Mouse (Mus musculus): ENCODE measurements around the gene Krt20. TPM values are rescaled to one million over a fixed set of nuclear protein-coding genes. Genes with fewer than 3 reads are reported as not detected.

The Krt20 gene
- polyA plus RNA-seq, 1 experiment from 2014 or later: 0.09 TPM

DNA sequence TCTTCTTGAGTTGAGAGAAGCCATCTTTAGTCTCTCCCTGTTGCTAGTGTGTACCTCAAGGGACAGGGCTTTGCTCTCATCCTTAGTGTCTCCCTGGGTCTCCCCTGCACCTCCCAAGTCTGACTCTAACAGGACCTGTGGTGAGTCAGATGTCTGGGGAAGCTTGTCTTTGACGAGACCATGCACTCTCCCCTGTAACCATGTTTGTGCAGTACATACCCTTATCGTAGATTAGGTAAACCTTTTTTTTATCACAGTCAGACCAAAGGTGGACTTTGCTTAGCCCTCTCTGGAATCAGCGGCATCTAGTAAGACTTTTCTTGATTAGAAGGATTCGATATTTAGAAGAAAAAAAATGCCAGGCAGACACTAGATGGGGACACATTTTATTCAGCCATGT is 16.1 kb upstream of the Krt20 start:
- Histone ChIP-seq H3K36me3 (no peaks in the 10 kb centered on the region), H3K9me3 (no peaks in the 10 kb centered on the region), H3K27me3 (no peaks in the 10 kb centered on the region), H3K27ac (replicated peaks) (no peak overlapping the region), H3K4me1 (no peaks in the 10 kb centered on the region), H3K4me2 (replicated peaks) (no peak overlapping the region), H3K4me3 (no peak overlapping the region), H3K9ac (replicated peaks) (no peak overlapping the region)
- ATAC-seq (ENCODE audit: low FRiP score, low read depth): no peak
- WGBS: 87% methylated on average over 4 of the region's 4 CpGs

DNA sequence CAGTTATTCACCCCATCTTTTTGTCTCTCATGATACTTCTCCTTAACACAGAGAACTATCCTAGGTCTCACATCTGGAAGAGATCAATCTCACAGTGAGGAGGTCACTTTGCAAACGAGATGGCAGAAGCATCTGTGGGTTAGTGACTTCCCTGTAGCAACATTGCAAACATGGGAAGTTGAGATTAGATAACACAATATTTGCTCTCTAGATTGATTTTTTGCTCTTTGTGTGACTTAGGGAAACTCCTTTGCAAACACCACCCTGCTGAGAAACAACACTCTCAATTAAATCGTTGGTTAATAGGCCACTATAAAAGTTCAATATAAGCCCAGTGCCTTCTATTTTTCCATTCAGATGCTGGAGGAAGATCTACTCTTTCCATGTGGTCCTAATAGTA is 10.8 kb upstream of the Krt20 start:
- Histone ChIP-seq H3K27ac (replicated peaks) (no peak overlapping the region), H3K9me3 (no peaks in the 10 kb centered on the region), H3K4me3 (no peak overlapping the region), H3K4me2 (replicated peaks) (no peak overlapping the region), H3K9ac (replicated peaks) (no peak overlapping the region), H3K4me1 (no peaks in the 10 kb centered on the region), H3K27me3 (no peaks in the 10 kb centered on the region), H3K36me3 (no peaks in the 10 kb centered on the region)
- ATAC-seq (ENCODE audit: low FRiP score, low read depth): no peak
- WGBS: 64% methylated on average over 2 of the region's 2 CpGs

DNA sequence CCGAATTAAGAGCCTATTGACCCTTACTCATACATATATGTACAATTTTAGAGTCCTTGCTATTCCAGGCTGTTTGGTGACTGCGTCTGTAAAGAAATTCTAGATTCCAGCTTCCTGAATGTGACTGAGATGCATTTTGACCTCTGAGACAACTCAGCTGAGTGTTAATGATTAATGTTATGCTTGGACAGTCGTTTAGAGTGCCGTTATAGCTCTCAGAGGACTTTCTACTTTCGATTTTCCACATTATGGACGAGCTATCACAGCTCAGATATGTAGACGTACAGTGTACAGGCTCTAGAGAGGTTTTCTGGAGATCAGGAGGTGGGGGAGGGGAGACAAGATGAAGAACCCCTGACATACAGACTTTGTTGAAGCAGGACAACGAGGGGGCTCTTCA is 3.3 kb upstream of the Krt20 start:
- WGBS: 73% methylated on average over 8 of the region's 8 CpGs
- H3K4me1 ChIP-seq: no peaks in the 10 kb centered on the region
- no peak overlapping the region for H3K27ac ChIP-seq (replicated peaks)
- ATAC-seq (ENCODE audit: low FRiP score, low read depth): no peak
- H3K9me3 ChIP-seq: no peaks in the 10 kb centered on the region
- H3K4me2 ChIP-seq (replicated peaks): no peak overlapping the region
- no peak overlapping the region for H3K4me3 ChIP-seq
- no peaks in the 10 kb centered on the region for H3K27me3 ChIP-seq
- no peak overlapping the region for H3K9ac ChIP-seq (replicated peaks)
- H3K36me3 ChIP-seq: no peaks in the 10 kb centered on the region

DNA sequence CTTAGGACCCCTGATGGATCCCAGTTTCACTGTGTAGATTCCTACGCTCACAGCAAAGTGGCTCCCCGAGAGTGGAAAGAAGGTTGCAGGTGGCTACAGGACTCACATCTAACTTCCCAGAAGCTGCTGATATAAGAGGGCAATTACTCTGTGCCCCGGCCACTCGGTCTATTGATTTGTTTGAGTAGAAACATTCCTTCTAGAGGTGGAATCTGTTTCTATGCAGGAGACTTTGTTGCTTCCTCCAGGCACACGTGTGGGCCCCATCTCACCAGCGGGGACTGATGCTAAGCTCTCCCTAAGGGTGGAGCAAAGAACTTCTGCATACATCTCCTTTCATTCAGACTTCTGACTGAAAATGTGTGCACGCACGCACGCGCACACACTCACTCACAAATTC is 1.5 kb upstream of the Krt20 start:
- no peak for ATAC-seq (ENCODE audit: low FRiP score, low read depth)
- Histone ChIP-seq H3K4me3 (no peak overlapping the region), H3K27me3 (no peaks in the 10 kb centered on the region), H3K4me2 (replicated peaks) (no peak overlapping the region), H3K4me1 (no peaks in the 10 kb centered on the region), H3K9ac (replicated peaks) (no peak overlapping the region), H3K9me3 (no peaks in the 10 kb centered on the region), H3K36me3 (no peaks in the 10 kb centered on the region), H3K27ac (replicated peaks) (no peak overlapping the region)
- WGBS: 71% methylated on average over 10 of the region's 10 CpGs

DNA sequence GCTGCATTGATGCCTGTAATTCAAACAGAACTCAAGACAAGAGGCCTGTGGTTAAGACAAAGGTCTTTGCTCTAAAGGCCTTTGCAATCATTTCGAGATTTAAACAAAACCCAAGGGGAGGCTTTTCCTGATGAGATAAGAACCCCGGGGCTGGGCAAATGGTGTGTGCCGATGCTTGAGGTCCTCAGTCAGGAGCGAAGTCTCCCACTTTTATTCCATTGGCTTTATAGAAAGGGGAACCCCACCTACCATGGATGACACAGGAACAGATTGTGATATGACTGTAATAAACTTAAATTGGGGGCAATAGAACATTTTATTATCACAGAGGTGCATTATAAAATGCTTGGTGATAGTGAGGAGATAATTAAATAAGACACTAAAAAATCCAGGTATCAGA is 1.3 kb downstream of the Krt20 start:
- no peak overlapping the region for H3K4me3 ChIP-seq
- H3K9ac ChIP-seq (replicated peaks): no peak overlapping the region
- H3K4me2 ChIP-seq (replicated peaks): no peak overlapping the region
- 45% methylated on average over 4 of the region's 4 CpGs for WGBS
- no peak overlapping the region for H3K27ac ChIP-seq (replicated peaks)
- no peak for ATAC-seq (ENCODE audit: low FRiP score, low read depth)
- no peaks in the 10 kb centered on the region for H3K27me3 ChIP-seq
- no peaks in the 10 kb centered on the region for H3K4me1 ChIP-seq
- no peaks in the 10 kb centered on the region for H3K9me3 ChIP-seq
- no peaks in the 10 kb centered on the region for H3K36me3 ChIP-seq

DNA sequence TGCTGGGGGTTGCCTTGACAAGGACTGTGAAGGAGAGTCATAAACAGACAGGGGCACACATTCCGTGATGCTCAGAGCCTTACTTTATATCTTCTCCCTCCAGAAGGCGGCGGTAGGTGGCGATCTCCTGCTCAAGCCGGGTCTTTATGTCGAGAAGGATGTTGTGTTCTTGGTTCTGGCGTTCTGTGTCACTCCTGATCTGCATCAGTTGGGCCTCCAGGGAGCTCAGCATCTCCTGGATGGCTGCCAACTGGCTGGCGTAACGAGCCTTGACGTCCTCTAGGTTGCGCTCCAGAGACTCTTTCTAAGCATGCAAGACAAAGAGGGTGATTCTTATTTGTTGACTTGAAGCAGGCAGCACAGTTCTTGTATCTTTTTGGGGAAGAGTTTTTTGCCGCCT is 7.3 kb downstream of the Krt20 start:
- no peak overlapping the region for H3K4me3 ChIP-seq
- H3K9ac ChIP-seq (replicated peaks): no peak overlapping the region
- peaks cover 11% of the 10 kb centered on the region; the same call in 1 of the 2 replicates for H3K4me1 ChIP-seq
- 52% methylated on average over 12 of the region's 12 CpGs for WGBS
- H3K9me3 ChIP-seq: no peaks in the 10 kb centered on the region
- H3K27ac ChIP-seq (replicated peaks): no peak overlapping the region
- H3K4me2 ChIP-seq (replicated peaks): no peak overlapping the region
- H3K36me3 ChIP-seq: no peaks in the 10 kb centered on the region
- peaks cover 9% of the 10 kb centered on the region; the same call in 1 of the 2 replicates for H3K27me3 ChIP-seq
- ATAC-seq (ENCODE audit: low FRiP score, low read depth): no peak

DNA sequence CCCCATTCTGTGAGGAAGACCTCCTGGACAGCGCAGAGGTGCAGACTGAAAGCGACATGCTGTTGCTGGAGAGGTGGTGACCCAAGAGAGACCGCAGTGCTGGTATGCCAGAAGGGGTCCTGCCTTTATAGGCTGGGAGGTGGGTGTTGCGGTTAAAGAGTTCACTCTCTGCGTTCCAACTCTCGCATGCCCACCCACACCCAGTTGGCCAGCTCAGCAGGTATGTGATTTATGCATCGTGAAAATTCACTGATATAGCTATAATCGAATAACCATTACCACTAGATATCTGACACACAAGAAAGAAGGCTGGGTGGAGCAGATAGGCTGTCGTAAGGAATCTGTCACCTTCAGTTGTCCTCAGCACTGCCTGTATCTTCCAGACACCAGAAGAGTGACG is 15.8 kb downstream of the Krt20 start, which contains the start of gene Krt12:
Krt12 (minus strand) TSS at position 101 of the 400 bp plus-strand sequence.
- H3K27me3 ChIP-seq: peaks cover 9% of the 10 kb centered on the region; the same call in 1 of the 2 replicates
- no peak for ATAC-seq (ENCODE audit: low FRiP score, low read depth)
- H3K9me3 ChIP-seq: no peaks in the 10 kb centered on the region
- no peak within 1 kb of the TSS for H3K4me3 ChIP-seq
- WGBS: 91% methylated on average over 10 of the region's 10 CpGs
- no peaks in the 10 kb centered on the region for H3K4me1 ChIP-seq
- H3K27ac ChIP-seq (replicated peaks): no peak within 1 kb of the TSS
- no peaks in the 10 kb centered on the region for H3K36me3 ChIP-seq
- H3K4me2 ChIP-seq (replicated peaks): no peak within 1 kb of the TSS
- no peak within 1 kb of the TSS for H3K9ac ChIP-seq (replicated peaks)

DNA sequence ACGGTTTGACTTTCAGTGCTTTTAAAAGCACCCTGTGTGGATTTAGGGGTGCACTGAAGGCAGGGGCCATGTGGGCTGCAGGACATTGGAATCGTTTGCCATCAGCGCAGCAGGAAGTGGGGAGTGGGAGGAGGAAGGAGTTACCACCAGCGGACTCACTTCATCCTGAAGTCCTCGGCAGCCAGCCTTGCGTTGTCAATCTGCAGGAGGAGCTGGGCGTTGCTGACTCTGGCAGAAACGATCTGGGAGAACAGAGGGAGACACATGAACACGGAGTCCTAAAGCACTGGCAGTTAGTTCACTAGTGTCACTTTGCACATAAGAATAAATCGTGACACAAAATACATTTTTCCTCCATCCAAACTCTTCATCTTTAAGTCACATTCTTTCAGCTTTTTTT is 17.4 kb downstream of the Krt20 start:
- H3K9me3 ChIP-seq: no peaks in the 10 kb centered on the region
- no peak overlapping the region for H3K4me2 ChIP-seq (replicated peaks)
- H3K36me3 ChIP-seq: no peaks in the 10 kb centered on the region
- H3K27ac ChIP-seq (replicated peaks): no peak overlapping the region
- no peak for ATAC-seq (ENCODE audit: low FRiP score, low read depth)
- 0 out of 2 replicates have a peak, but pooled peaks cover 3% of the 10 kb centered on the region for H3K27me3 ChIP-seq
- WGBS: 61% methylated on average over 10 of the region's 10 CpGs
- no peak overlapping the region for H3K9ac ChIP-seq (replicated peaks)
- no peaks in the 10 kb centered on the region for H3K4me1 ChIP-seq
- no peak overlapping the region for H3K4me3 ChIP-seq

DNA sequence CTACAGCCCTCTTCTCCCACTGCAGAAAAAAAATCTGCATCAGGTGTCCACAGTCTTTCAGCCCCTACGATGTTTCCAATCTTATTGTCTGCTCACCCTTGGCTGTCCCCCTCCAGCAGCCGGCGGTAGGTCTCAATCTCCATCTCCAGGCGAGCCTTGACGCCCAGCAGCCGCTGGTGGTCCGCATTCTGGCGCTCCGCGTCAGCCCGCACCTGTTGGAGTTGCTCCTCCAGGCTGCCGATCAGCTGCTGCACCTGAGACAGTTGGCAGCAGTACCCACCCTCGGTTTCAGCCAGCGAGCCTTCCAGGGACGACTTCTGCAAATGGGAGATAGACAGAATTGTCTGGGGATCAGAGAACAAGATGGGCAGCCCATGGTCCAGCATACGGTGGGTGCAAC is 20.1 kb downstream of the Krt20 start:
- ATAC-seq (ENCODE audit: low FRiP score, low read depth): no peak
- H3K4me3 ChIP-seq: no peak overlapping the region
- H3K9ac ChIP-seq (replicated peaks): no peak overlapping the region
- H3K9me3 ChIP-seq: no peaks in the 10 kb centered on the region
- 68% methylated on average over 16 of the region's 16 CpGs for WGBS
- H3K4me2 ChIP-seq (replicated peaks): no peak overlapping the region
- H3K4me1 ChIP-seq: no peaks in the 10 kb centered on the region
- H3K27me3 ChIP-seq: no peaks in the 10 kb centered on the region
- no peak overlapping the region for H3K27ac ChIP-seq (replicated peaks)
- H3K36me3 ChIP-seq: no peaks in the 10 kb centered on the region

DNA sequence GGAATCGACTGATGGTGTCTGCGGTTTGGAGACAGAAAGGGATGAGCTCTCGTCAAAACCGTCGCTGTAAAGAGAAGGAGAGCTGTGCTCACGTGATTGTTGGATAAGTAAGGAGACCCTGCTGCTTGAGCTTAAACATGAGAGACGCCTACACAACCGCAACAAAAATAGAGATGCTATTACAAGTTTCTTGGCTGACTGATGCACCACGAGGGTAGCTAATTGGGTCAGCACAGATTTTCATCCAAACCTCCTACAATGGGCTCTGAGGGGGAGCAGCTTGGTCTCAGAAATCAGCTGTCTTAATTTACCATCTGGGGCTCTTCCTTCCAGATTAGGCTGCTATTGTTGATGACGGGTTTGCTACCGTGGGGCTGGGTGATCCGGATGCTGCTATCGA is 21.0 kb downstream of the Krt20 start:
- no peaks in the 10 kb centered on the region for H3K9me3 ChIP-seq
- H3K9ac ChIP-seq (replicated peaks): no peak overlapping the region
- H3K27me3 ChIP-seq: no peaks in the 10 kb centered on the region
- H3K27ac ChIP-seq (replicated peaks): no peak overlapping the region
- no peak overlapping the region for H3K4me3 ChIP-seq
- 85% methylated on average over 13 of the region's 13 CpGs for WGBS
- no peak for ATAC-seq (ENCODE audit: low FRiP score, low read depth)
- no peaks in the 10 kb centered on the region for H3K4me1 ChIP-seq
- no peaks in the 10 kb centered on the region for H3K36me3 ChIP-seq
- no peak overlapping the region for H3K4me2 ChIP-seq (replicated peaks)

DNA sequence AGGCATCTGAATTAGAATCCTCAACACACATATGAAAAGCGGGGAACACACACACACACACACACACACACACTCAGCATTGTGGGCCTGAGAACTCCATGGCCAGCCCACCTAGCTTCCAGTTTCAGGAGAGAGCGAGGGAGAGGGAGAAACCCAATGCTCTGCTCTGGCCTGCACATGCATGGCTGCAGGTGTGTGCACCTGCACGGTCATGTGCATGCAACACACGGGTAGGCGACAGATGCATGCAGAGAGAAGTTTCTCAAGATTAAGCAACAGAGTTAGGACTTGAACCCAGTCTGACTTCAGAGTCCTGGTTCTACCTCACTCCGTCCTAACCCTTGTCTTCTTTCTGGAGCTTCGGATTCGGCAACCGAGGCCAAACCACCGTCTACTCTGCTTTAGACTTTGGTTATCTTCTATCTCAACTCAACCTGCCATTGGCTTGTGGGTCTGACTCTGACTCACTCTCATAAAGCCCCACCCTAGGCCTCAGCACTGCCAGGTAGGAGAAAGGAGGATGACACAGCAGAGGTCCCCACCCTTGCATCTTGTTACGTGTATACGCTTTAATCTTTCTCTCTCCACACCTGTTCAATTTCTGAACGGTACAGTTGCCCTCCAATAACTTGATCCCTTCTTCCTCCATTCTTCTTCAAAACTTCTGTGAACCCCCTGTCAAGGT is 23.3 kb downstream of the Krt20 start:
- Histone ChIP-seq H3K36me3 (no peaks in the 10 kb centered on the region), H3K4me1 (no peaks in the 10 kb centered on the region), H3K9me3 (no peaks in the 10 kb centered on the region), H3K4me3 (no peak overlapping the region), H3K27ac (replicated peaks) (no peak overlapping the region), H3K9ac (replicated peaks) (no peak overlapping the region), H3K27me3 (no peaks in the 10 kb centered on the region), H3K4me2 (replicated peaks) (no peak overlapping the region)
- 94% methylated on average over 13 of the region's 13 CpGs for WGBS
- ATAC-seq (ENCODE audit: low FRiP score, low read depth): no peak

DNA sequence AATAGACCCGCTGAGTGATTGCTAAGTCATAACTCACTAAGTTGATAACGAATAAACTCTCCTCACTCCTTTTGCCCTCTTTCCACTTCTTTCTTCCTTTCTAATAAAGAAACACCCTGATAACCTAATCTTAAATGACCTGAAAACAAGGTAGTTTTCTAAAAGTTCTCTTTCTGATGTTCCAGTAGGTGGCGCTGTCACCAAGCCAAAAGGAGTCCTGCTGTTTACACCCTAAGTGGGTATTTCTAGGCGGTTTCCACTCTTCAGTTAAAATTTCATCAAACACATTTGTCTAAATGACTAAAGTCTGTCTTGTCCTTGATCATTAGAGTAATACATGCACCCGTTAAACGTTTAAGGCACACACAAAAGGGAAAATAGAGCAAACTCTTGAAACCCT is 24.7 kb downstream of the Krt20 start:
- Histone ChIP-seq H3K9me3 (no peaks in the 10 kb centered on the region), H3K4me3 (no peak overlapping the region), H3K36me3 (no peaks in the 10 kb centered on the region), H3K4me2 (replicated peaks) (no peak overlapping the region), H3K9ac (replicated peaks) (no peak overlapping the region), H3K4me1 (no peaks in the 10 kb centered on the region), H3K27ac (replicated peaks) (no peak overlapping the region), H3K27me3 (no peaks in the 10 kb centered on the region)
- 26% methylated on average over 6 of the region's 6 CpGs for WGBS
- ATAC-seq (ENCODE audit: low FRiP score, low read depth): no peak

DNA sequence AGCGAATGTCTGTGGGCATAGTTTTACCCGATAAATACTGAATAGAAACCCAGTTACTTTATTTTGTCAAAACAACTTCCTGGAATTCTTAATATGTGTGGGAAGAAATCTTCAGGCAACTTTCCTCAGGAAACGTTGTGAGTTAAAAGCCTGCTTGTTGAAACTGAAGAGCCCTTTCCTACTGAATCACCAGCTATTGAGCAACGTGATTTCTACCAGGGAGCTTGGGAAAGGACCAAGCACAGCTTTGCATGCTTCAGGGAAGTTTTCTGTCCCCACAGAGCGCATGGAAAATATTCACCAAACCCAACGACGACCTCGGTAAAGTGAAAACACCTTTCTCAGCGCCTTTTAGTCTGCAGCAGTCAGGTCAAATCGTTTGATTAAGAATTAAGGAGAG is 31.8 kb downstream of the Krt20 start:
- Histone ChIP-seq H3K4me2 (replicated peaks) (no peak overlapping the region), H3K27me3 (no peaks in the 10 kb centered on the region), H3K27ac (replicated peaks) (no peak overlapping the region), H3K9me3 (no peaks in the 10 kb centered on the region), H3K4me1 (no peaks in the 10 kb centered on the region), H3K4me3 (no peak overlapping the region), H3K36me3 (no peaks in the 10 kb centered on the region), H3K9ac (replicated peaks) (no peak overlapping the region)
- no peak for ATAC-seq (ENCODE audit: low FRiP score, low read depth)
- 81% methylated on average over 10 of the region's 10 CpGs for WGBS
